Mouse (Mus musculus) Muller cell, postnatal 12 days (primary cell): ENCODE results near the gene Esp18.

ENCODE experiments used
- DNase-seq: peaks from one replicate; pipeline ENCODE4 v3.0.0-alpha.2; 2015; ENCODE audit errors: inconsistent ontology term

Gene Esp18

GRCm38 (mm10) chr17:39406059-39406458 is at the start of gene Esp18:
Esp18 (plus strand) TSS chr17:39406359.
- no peak for DNase-seq

- no peak for DNase-seq
Observed at GRCm38 (mm10) chr17:39363316-39363715, 42.8 kb upstream of the Esp18 start.
